Mouse (Mus musculus): ENCODE measurements around the gene Styx.

The Styx gene

GRCm38 (mm10) chr14:45439387-45439786 is 88.5 kb downstream of the Styx start:
- DNase-seq (ENCODE audit: inconsistent ontology term): no peak

DNA sequence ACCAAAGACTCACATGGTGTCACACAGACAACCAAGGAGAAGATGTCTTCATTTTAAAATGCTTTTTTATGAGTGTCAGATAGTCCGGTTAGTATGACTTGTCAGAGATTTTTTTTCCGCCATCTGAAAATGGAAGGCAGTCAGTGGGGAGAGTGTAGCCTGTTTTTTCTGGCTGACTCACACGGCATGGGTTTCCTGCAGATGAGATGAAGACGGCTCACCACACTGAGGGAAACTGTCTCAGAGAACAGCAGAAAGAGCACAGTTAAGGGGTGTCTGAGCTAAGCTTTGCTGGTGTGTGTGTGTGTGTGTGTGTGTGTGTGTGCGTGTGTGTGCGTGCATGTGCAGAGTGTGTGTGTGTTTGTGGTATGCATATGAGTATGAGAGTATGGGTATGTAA is 90.4 kb downstream of the Styx start:
- no peak for DNase-seq (ENCODE audit: inconsistent ontology term)

DNA sequence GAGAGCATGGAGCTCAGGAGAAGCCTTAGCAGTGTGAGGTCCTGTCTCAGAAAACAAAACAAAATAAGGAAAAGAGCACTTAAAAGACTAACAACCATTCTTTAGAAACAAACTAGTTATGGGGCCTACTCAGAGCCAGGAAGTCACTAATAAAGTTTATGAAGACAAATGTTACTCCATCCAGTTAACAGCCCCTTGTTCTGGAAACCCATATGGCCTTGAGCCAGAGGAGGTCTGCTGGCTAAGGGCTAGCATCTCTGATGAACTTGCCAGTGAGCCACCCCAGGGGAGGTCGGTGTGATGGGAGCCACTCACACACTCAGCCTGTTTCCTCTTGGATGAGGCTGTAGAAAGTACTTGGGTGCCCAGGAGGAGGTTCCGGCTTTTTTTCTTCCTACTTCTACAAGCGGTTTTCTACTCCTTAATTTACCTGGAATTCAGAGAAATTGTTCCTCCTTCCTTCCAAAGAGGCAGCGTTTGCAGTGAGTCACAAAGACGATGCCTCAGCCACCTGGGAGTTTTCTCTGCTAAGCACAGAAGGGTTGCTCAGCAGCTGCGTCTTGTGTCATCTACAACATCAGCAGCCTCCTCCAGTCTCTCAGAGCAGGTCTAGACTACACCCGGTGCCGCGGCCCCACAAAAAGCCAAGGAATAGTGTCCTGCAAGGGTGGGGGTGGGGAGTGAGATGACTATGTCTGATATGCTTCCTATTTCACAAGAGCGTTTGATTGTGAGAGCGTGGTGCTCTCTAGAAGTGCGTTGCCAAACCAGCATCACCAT is 92.1 kb downstream of the Styx start:
- no peak for DNase-seq (ENCODE audit: inconsistent ontology term)

GRCm38 (mm10) chr14:45444870-45445269 is 94.0 kb downstream of the Styx start:
- DNase-seq (ENCODE audit: inconsistent ontology term): no peak

DNA sequence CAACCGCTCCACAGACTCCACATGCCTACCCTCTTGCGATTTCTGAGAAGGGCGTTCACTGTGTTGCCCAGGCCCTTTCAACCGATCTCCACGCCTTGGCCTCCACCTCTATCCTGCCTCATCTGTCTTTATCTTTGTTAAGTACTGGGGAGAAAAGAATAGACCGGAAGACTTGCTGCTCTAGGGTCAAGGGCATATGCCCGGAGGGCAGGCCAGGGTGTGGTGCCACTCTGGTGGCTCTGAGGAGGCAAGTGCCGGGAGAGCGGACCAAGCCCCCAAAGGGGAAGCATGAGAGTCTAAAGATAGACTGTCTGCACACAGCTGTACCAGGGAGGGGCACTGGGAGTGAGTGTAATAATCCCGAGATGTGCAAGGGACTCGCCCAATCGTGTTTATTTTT is 94.6 kb downstream of the Styx start:
- no peak for DNase-seq (ENCODE audit: inconsistent ontology term)

DNA sequence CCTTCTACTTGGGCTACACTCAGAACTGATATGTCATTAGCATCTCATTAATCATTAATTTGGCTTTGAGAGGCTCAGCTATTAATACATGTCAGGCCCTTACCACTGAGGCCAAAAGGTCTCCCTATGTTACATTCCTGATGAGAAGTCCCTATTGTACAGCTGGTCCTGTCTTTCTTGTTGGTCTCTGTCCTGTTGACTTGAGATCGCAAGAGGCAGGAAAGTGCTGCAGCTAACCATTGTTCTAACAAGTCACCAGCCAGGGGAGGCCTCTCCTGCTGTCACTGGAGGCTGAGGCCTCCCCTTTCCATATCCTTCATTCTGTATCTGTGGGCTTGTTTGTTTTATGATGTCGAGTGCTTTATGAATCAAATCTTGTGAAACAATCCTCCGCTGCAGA is 95.9 kb downstream of the Styx start:
- no peak for DNase-seq (ENCODE audit: inconsistent ontology term)

DNA sequence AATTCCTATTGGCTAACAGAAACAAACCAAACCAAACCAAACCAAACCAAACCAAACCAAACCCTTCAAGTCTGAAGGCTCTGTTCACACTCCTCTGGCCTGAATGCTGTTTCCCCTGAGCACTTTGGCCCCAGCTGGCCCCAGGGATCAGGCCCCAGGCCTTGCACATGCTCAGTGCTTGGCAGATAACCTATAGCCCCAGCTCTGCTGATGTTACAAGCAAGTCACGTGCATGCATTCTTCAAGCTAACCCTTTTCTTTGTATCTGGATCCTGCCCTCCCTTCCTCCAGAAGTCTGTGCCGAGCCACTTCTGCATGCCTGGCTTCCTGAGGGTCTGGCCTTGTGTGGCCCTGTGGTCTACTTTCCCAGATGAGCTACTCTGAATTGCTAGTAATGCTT is 100.2 kb downstream of the Styx start:
- no peak for DNase-seq (ENCODE audit: inconsistent ontology term)

DNA sequence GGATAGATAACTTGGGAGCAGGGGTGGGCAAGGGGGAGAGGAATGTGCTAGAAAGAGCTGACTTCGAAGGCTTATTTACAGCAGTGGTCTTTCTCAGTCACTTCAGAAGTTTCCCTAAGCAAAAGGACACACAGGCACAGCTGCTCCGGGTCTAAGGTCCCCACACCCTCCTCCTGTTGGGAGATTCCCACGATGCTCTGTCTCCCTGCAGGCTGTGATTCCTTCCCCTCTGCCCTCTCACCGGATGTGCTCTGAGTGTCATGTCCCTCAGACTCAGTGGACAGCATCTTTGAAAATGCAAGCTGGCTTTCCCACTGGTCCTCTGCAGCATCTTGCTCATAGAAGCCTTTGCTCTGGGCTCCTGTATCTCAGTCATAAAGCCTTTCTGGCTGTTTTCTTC is 101.3 kb downstream of the Styx start:
- no peak for DNase-seq (ENCODE audit: inconsistent ontology term)

GRCm38 (mm10) chr14:45452861-45453512 is 102.1 kb downstream of the Styx start:
- DNase-seq (ENCODE audit: inconsistent ontology term): no peak

GRCm38 (mm10) chr14:45453538-45454233 is 102.8 kb downstream of the Styx start:
- no peak for DNase-seq (ENCODE audit: inconsistent ontology term)

- DNase-seq (ENCODE audit: inconsistent ontology term): peak; percentile 58
These were observed 105.0 kb downstream of the Styx start for GRCm38 (mm10) chr14:45455651-45456501.

GRCm38 (mm10) chr14:45456502-45456846 is 105.6 kb downstream of the Styx start:
- DNase-seq (ENCODE audit: inconsistent ontology term): peak; percentile 64

- DNase-seq (ENCODE audit: inconsistent ontology term): no peak
These were observed 106.1 kb downstream of the Styx start for GRCm38 (mm10) chr14:45457003-45457402.

- DNase-seq (ENCODE audit: inconsistent ontology term): no peak
These were observed 109.0 kb downstream of the Styx start for GRCm38 (mm10) chr14:45459877-45460276.

DNA sequence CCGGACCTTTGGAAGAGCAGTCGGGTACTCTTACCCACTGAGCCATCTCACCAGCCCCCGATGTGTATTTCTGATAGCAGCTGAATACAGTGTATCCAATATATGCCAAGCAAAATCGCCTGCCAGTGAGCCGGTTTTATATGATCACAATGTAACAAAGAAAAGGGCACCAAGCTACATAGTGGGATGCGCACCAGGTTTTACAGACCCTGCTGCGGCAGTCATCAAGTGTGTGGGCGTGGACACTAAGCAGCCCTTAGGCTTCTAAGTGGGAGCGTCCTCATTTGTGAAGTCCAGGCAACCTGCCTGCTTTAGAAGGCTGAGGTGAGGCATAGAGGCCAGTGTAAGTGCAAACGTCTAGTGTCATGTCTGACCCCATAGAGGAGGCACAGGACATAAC is 109.6 kb downstream of the Styx start:
- DNase-seq (ENCODE audit: inconsistent ontology term): no peak

- no peak for DNase-seq (ENCODE audit: inconsistent ontology term)
These were observed 111.1 kb downstream of the Styx start for GRCm38 (mm10) chr14:45461945-45462344.

DNA sequence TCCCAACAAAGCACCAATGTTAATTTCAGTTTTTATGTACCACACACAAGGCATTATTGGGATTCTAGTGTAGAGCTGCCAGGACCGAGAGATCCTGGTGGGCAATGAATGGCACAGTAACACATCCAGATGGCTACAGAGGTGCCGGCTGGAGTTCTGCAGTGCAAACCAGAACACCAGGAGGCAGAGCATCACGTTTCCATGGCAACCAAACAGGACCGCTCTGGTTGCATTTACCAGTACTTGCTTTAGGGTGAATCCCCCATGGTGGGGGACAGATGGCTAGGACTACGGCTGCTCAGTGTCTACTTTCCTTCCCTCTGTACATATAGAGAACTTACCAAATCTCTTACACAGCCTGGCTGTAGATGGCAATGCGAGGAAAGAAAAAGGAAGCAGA is 111.5 kb downstream of the Styx start:
- peak; percentile 20 for DNase-seq (ENCODE audit: inconsistent ontology term)

- peak; percentile 26 for DNase-seq (ENCODE audit: inconsistent ontology term)
These were observed 112.1 kb downstream of the Styx start for GRCm38 (mm10) chr14:45462875-45463475.

DNA sequence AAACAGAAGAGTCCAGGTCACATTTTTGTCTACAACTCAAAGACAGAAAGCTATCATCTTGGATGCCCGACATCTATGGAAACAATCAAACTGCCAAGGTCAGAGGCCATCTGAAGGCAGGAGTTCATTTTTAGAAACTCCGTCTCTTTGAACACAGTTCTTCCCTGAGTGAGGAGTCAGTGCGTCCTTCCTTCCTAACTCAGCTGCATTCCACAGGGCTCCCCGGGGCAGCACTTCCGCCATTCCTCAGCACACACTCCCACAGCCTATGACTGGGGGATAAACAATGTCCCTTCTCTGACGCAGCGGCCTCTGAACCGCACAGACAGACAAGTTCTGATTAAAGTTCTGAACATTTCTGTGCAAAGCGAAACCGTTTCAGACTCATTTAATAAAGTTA is 112.7 kb downstream of the Styx start:
- DNase-seq (ENCODE audit: inconsistent ontology term): peak; percentile 93

- DNase-seq (ENCODE audit: inconsistent ontology term): no peak
These were observed 113.4 kb downstream of the Styx start for GRCm38 (mm10) chr14:45464036-45465035.

Data from Muller cell, postnatal 12 days (primary cell).